Mouse (Mus musculus): ENCODE data around the gene Hoxa2.

The Hoxa2 gene

DNA sequence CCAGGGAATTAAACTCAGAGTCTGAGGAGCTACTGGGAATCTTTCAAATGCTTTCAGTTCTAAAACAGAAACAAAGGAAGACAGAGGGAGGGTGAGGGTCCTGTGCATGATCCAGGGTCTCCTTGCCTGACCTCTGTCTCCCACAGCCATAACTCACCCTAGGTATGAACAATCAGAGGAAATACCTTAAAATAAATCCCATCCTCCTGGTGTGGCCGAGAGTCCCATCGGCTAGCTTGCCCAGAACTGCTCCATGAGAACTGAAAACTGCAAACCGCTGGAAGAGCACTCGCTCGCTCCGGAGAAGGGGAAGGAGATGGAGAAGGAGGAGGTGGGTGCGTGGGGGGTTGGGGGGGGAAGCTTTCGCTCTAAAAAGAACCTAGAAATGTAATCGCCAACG lies 15.1 kb upstream of the Hoxa2 start:
- no peak for DNase-seq (ENCODE audit: low spot score)

GRCm38 (mm10) chr6:52178918-52179665 lies 14.5 kb upstream of the Hoxa2 start:
- no peak for DNase-seq (ENCODE audit: low spot score)

DNA sequence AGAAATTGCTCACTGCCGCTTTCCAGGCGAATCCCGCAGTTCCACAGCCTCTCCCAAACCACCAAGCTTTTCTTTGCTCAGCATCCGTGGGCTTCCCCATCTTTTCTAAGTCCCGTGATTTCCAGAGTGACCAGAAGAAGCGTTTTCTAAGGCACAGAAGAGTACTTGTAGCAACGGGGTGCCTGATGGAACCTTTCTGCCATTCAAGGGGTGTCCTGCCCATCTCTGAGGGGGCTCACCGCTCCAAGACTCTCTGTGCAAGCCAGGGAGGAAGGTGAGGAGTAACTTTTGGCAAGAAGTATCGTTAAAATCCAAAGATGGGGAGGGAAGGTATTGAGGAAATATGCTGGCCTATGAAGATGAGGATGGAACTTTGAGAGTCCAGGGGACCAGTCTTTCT lies 13.2 kb upstream of the Hoxa2 start:
- no peak for DNase-seq (ENCODE audit: low spot score)

- DNase-seq (ENCODE audit: low spot score) = no peak
Measured at GRCm38 (mm10) chr6:52177061-52177735, 12.6 kb upstream of the Hoxa2 start, which contains the start of gene 5730596B20Rik. 5730596B20Rik (plus strand) TSS chr6:52177498.

DNA sequence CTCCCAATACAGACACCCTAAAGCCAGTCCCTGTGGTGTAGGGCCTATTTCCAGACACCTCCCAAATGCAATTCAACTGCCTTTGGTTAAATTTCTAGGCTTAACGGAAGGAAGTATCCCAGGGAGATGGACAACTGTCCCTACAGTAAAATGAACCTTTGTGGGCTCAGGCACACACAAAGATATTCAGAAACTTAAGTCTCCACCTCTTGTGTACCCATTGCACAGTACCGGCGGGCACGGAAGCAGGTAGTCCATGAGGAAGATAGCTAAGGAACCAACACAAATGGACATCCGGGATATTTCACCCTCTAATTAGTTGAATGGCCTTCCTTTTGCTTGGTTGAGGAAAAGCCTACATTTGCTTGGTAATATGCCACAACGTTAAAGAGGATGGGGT lies 11.8 kb upstream of the Hoxa2 start:
- no peak for DNase-seq (ENCODE audit: low spot score)

DNA sequence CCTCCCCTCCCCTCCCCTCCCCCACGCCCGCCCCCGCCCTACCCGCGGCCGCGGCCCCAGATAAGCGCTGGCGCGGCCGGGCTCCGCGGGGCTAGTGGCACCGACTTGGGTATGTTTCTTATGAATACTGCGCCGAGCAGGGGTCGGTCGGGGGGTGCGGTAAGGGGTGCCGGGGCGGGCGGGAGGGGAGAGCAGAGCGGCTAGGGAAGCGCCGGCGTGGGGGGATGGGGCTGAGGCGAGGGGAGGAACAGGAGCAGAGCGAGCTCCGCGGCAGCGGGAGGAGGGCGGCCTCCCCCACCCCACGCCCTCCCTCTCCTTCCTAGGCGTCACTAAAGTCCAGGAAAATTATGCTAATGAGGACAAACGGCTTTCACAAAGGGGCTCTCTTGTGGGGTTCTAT lies 11.2 kb upstream of the Hoxa2 start:
- DNase-seq (ENCODE audit: low spot score) = no peak

DNA sequence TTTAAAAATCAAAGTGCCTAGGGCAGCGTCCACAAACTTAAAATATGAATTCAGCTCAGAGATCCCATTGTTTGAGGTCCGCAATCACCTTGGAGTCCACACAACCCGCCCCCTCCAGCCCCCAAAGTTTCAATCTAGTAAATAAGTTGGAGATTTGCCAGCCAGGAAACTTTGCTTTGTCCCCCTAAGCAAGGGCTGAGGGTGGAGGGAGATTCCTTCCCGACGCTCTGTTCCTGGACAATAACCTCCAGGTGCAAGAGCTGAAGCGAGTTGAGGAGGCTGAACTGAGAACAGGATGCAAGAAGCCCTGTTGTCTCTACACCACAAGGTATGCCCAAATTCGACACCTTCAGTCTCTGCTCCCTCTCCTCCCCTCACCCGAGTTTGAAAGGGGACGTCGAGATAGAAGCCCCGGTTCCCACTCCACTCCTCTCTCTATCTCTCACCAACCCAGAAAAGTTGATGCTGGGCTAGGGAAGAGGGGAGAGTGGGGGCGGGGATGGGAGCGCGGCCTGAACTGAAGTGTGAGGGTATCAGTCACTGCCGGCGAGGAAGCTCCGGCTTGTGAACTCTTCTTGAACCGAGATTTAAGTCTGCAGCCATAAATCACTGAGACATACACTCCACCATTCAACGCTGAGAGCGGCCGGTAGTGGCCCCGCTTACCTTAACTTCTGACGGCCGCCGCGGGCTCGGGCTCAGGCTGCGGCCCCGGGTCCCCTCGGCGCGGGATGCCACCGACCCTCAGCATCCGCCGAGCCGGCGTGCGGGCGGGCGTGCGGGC lies 10.5 kb upstream of the Hoxa2 start:
- no peak for DNase-seq (ENCODE audit: low spot score)

GRCm38 (mm10) chr6:52173648-52174047 lies 9.0 kb upstream of the Hoxa2 start:
- no peak for DNase-seq (ENCODE audit: low spot score)

GRCm38 (mm10) chr6:52172501-52172900 lies 7.9 kb upstream of the Hoxa2 start:
- peak; percentile 83 for DNase-seq (ENCODE audit: low spot score)

DNA sequence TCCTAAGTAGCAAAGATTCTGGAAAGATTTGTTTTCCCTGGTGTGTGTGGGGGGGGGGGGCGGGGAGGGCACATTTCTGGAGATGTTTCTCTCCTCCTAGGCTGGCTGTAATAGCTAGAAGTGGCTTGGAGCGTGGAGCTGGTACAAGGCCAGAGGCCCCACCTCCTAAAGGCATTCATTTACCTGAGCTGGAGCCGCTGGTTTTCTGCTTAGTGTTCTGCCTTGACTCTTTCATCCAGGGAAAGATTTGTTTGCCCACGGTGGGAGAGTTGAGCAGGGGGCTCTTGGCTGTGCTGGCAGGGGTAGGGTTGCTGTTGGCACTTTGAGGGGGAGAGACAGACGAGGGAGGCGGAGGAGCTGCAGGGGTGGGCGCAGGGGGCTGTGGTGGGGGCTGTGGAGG lies 7.3 kb upstream of the Hoxa2 start:
- DNase-seq (ENCODE audit: low spot score) = no peak

- DNase-seq (ENCODE audit: low spot score) = no peak
Measured at GRCm38 (mm10) chr6:52171331-52171730, 6.7 kb upstream of the Hoxa2 start.

GRCm38 (mm10) chr6:52170898-52171223 lies 6.2 kb upstream of the Hoxa2 start:
- DNase-seq (ENCODE audit: low spot score) = no peak

DNA sequence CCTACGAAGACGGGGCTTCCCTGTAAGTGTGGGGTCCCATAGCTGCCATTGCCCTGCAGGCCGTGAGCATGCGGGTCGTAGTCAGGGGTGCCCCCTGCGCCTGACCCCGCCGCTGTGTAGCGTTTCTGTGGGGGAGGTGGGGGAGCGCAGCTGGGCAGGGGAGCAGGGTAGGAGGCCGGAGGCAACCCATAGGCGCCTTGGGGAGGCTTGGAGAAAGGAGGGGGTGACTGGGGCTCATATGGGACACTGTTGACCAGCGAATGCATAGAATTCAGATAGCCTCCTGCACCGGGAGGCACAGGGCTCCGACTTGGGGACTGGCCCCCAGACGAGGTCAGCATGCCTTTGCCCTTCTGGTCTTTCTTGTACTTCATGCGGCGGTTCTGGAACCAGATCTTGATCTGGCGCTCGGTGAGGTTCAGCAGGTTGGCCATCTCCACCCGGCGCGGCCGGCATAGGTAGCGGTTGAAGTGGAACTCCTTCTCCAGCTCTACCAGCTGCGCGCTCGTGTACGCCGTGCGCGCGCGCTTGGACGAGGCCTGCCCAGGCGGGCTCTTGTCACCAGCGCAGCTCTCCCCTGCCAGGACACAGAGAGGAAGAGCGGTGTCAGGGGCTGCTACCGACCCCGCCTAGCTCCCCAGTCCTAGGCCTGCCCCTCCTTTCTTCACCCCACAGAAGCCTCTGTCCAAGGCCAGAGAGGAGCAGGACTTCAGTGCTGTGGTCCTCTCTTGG lies 5.7 kb upstream of the Hoxa2 start:
- DNase-seq (ENCODE audit: low spot score) = no peak

- no peak for DNase-seq (ENCODE audit: low spot score)
Measured at GRCm38 (mm10) chr6:52169499-52170165, 5.0 kb upstream of the Hoxa2 start.

DNA sequence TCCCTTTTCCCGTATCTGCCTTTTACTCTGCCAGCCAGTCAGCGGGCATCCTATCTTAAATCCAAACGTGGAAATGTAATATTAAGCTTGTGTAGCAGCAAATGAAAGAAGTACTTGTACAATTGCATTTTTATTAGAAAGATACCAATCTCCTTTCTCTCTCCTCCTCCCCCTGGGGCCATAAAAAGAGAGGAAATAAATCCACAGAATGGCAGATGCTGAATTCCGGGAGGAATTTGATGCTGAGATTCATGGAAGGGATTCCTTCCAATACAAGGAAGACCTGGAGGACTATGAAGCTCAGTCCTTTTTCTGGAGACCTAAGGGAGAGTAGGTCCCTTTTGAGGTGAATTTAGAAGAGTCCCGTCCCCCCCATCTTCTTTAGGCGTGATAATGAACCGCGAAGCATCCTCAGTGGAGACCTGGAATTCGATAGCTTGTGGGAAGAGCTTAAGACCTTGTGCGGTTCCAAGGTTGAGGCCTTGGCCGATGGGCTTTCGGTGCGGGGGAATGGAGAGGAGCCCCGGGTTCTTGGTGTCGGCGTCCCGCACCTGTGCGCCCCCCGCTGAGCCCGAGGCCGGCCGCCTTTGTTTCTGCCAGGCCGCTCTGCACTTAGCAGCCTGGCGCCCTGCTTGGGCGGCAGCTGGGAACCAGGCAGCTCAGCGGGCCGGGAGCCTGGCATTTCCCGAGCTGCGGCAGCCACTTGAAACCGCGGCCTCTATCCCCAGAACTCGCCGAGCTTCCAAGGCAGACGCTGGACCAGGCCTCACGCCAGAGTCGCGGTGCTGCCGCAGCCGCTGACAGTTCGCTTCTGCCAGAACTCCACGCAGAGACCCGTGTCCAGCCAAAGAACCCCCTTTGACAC lies 3.8 kb upstream of the Hoxa2 start:
- DNase-seq (ENCODE audit: low spot score) = no peak

DNA sequence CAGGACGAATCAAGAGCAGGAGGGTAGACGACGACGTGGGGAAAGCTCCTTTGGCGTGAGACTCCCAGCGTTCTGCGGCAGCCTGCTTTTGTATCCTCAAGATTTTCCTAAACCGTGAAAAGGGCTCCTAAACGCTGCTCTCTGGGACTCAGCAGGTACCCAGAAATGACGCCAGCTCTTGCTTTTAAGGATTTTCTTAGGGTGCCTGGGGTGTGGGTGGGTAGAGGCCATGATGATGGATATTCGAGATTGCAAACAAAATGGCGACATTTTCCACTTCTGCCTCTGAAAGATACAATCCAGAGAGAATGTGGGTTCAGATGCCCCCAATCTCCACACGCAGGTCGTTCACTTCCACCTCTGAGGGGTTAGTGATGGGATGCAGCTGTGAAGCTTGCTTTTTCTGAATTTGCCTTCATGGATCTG lies 3.1 kb upstream of the Hoxa2 start:
- no peak for DNase-seq (ENCODE audit: low spot score)

DNA sequence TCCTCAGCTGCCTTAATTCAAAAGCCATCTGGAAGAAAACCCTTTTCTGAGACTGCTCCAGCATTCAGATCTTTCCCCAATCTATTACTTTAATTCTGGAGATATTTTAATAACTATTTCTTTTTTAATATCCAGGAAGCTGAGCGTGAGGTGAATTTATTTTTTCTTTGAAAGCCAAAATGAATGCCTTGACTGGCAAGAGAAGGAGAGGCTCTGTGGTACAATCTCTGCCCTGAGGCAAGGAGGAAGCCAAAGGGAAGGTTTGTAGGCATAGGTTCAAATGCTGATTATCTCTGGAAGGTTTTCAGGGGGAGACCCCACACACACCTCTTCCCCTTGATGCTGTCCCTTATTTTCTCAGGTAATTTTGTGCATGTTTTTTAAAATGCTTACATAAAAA lies 2.5 kb upstream of the Hoxa2 start:
- DNase-seq (ENCODE audit: low spot score) = no peak

GRCm38 (mm10) chr6:52166431-52167077 lies 1.9 kb upstream of the Hoxa2 start:
- no peak for DNase-seq (ENCODE audit: low spot score)

DNA sequence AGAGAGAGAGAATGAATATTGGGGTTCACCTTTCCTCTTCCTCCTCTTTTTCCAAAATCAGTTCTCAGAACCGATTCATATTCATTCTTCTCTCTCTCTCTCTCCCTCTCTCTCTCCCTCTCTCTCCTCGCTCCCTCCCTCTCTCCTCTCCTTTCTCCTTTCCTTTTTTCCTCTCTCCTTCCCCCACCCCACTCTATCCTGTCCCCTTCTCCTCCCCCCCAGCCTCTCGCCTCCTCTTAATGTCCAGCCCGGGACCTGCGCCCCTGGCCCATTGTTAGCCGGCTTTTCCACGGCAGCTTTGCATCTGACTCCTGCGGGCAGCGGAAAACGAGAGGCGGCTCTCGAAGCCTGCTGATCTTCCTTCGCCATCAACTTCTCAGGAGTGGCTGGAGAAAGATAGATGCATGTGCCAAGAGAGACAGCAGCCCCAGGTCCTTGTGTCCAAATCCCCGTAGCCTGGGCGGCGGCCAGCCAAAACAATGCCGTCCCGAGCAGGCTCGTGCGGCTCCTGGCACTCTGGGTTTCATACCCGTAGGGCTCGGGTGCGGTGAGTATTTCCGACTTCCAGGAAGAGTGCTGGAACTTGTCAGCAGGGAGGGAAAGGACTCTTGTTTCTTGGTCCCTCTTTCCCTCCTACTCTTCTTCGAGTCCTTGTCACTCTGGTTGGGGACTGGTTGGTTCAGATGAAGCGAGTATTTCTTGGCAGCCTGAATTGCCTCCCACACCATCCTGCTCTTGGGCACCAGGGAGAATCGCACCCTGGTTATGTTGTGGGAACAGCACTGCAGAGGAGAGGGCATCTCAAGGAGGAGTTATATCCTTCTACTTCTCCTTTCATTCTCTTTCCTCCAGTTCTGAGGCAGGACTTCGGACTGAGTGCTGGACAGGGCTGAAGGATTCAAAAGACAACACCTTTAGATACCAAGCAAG lies 1.1 kb upstream of the Hoxa2 start:
- DNase-seq (ENCODE audit: low spot score) = no peak

Data from urinary bladder, postnatal 14 days (tissue).